10 mouse cellular contexts compared by ENCODE assay signal in genomic region chr2:30242509-30242908, GRCm38 (mm10). TPM values are rescaled to one million over a fixed set of nuclear protein-coding genes. Genes with fewer than 3 reads are reported as not detected.
DNase-seq lines count a peak whose midpoint lies in the region; ATAC-seq and TF ChIP-seq lines count a peak whose summit lies in the region.
"Had no signal": no experiment of that assay in that cellular context is flagged by ENCODE, and none has a peak within 500 bp of the region (broad histone marks: within the 10 kb centered on the region; RNA-seq: fewer than 3 reads in every experiment).

No protein-coding gene starts in this region.

- H3K4me1 ChIP-seq in testis, adult 2 months (ENCODE audit: control insufficient read depth, insufficient read depth, low read length): peaks cover 11% of the 10 kb centered on the region
- peaks cover 45% of the 10 kb centered on the region for H3K4me1 ChIP-seq in heart, postnatal 0 days (ENCODE audit: control insufficient read depth, insufficient read depth)
- H3K4me1 ChIP-seq in limb, embryonic 13.5 days: peaks cover 44% of the 10 kb centered on the region
- peaks cover 24% of the 10 kb centered on the region for H3K4me1 ChIP-seq in stomach, embryonic 15.5 days

- H3K9ac ChIP-seq in heart, postnatal 0 days (replicated peaks; ENCODE audit: low read depth, low read length): no peak overlapping the region
- H3K9ac ChIP-seq in limb, embryonic 13.5 days: 0 out of 2 replicates have a peak overlapping the region, but pooled peaks have one; percentile 43
- no peak overlapping the region for H3K9ac ChIP-seq in stomach, embryonic 15.5 days

- H3K4me2 ChIP-seq in heart, postnatal 0 days (ENCODE audit: low read depth, low read length): no peak overlapping the region
- H3K4me2 ChIP-seq in limb, embryonic 13.5 days (replicated peaks): no peak overlapping the region
- no peak overlapping the region for H3K4me2 ChIP-seq in stomach, embryonic 15.5 days

- no peaks in the 10 kb centered on the region; the same call in 1 of the 2 replicates for H3K36me3 ChIP-seq in testis, adult 2 months (ENCODE audit: control insufficient read depth, insufficient read depth, low read length)
- H3K36me3 ChIP-seq in heart, postnatal 0 days (replicated peaks; ENCODE audit: control insufficient read depth, insufficient read depth, low read length): peaks cover 41% of the 10 kb centered on the region
- peaks cover 64% of the 10 kb centered on the region for H3K36me3 ChIP-seq in limb, embryonic 13.5 days
- peaks cover 19% of the 10 kb centered on the region for H3K36me3 ChIP-seq in stomach, embryonic 15.5 days

- no peaks in the 10 kb centered on the region for H3K27me3 ChIP-seq in testis, adult 2 months (ENCODE audit: control insufficient read depth, insufficient read depth, low read length)
- no peaks in the 10 kb centered on the region for H3K27me3 ChIP-seq in heart, postnatal 0 days (ENCODE audit: control insufficient read depth, insufficient read depth, low read length)
- no peaks in the 10 kb centered on the region for H3K27me3 ChIP-seq in limb, embryonic 13.5 days
- H3K27me3 ChIP-seq in stomach, embryonic 15.5 days (replicated peaks): no peaks in the 10 kb centered on the region

- no peaks in the 10 kb centered on the region for H3K9me3 ChIP-seq in heart, postnatal 0 days (replicated peaks; ENCODE audit: control insufficient read depth, low read length)
- H3K9me3 ChIP-seq in limb, embryonic 13.5 days: no peaks in the 10 kb centered on the region
- H3K9me3 ChIP-seq in stomach, embryonic 15.5 days: no peaks in the 10 kb centered on the region

- no peak for TF ChIP-seq CTCF in testis, adult 2 months (IDR thresholded peaks at IDR 0.05; ENCODE audit: control insufficient read depth, insufficient read depth, insufficient replicate concordance, low read depth, low read length)
- no peak for TF ChIP-seq CTCF in heart, postnatal 0 days (IDR thresholded peaks at IDR 0.05; ENCODE audit: low read depth)

- peak; percentile 58 for ATAC-seq in heart, postnatal 0 days (ENCODE audit: insufficient read depth, low read depth)
- ATAC-seq in limb, embryonic 13.5 days (ENCODE audit: low FRiP score, low read depth): no peak
- no peak for ATAC-seq in stomach, embryonic 15.5 days (ENCODE audit: insufficient read depth, low FRiP score, low read depth)

- TF ChIP-seq EP300 in heart, postnatal 0 days (IDR thresholded peaks at IDR 0.05; ENCODE audit: low read depth): peak; percentile 89

- 25% methylated on average over 4 of the region's 4 CpGs for WGBS in heart, postnatal 0 days
- 41% methylated on average over 4 of the region's 4 CpGs for WGBS in limb, embryonic 13.5 days
- WGBS in stomach, embryonic 15.5 days: 49% methylated on average over 4 of the region's 4 CpGs

- no peak for DNase-seq in testis, postnatal 10 days (ENCODE audit: low spot score)
- peak; percentile 56 to 74 for DNase-seq in cerebellum, postnatal 14 days
- DNase-seq in heart, postnatal 0 days (ENCODE audit: low spot score): peak; percentile 89
- DNase-seq in frontal cortex, adult 2 months (ENCODE audit: extremely low spot score in 1 of 2, low spot score in 1 of 2): no peak
- DNase-seq in c-Kit-positive CD71-positive TER-119-positive erythroid progenitor cells, embryonic 14.5 days (ENCODE audit: low spot score): no peak

- no peak for TF ChIP-seq POLR2A in testis, adult 2 months (IDR thresholded peaks at IDR 0.05; ENCODE audit: control insufficient read depth, low read depth, low read length)

- peak overlapping the region; percentile 6; the same call in 1 of the 2 replicates for H3K4me3 ChIP-seq in testis, adult 2 months (ENCODE audit: control insufficient read depth, low read depth, low read length)
- no peak overlapping the region for H3K4me3 ChIP-seq in heart, postnatal 0 days (ENCODE audit: low read depth, low read length)
- no peak overlapping the region for H3K4me3 ChIP-seq in limb, embryonic 13.5 days
- no peak overlapping the region for H3K4me3 ChIP-seq in stomach, embryonic 15.5 days (replicated peaks)
- H3K4me3 ChIP-seq: myocyte had no signal

- H3K27ac ChIP-seq in testis, adult 2 months (ENCODE audit: control insufficient read depth, insufficient read depth, low read depth, low read length): no peak overlapping the region
- peak overlapping the region; percentile 85 for H3K27ac ChIP-seq in heart, postnatal 0 days (ENCODE audit: low read depth)
- H3K27ac ChIP-seq in limb, embryonic 13.5 days: no peak overlapping the region
- H3K27ac ChIP-seq in stomach, embryonic 15.5 days: peak overlapping the region; percentile 44; the same call in 1 of the 2 replicates

RNA-seq across cellular contexts. Expression of gene Gm28035, which starts 2.1 kb away (rescaled TPM):
- 0.76 and 0.98 TPM in 2 replicates for polyA plus RNA-seq in testis, adult 2 months (2012; rRNA removed)
- 13.9 TPM in 1 of 2 replicates, not detected in the other for total RNA-seq in heart, postnatal 0 days (2014; rRNA removed; ENCODE audit: low replicate concordance)
- polyA plus RNA-seq in heart, postnatal 0 days (2015; fragmentation: Nextera tagmentation; extraction: Ambion mirVana): 0.10 and 0.12 TPM in 2 replicates
- polyA plus RNA-seq in limb, embryonic 13.5 days (2015; fragmentation: Nextera tagmentation; extraction: Ambion mirVana): 0.22 TPM in 1 of 2 replicates, not detected in the other
- 0.22 and 0.35 TPM in 2 replicates for polyA plus RNA-seq in stomach, embryonic 15.5 days (2015; fragmentation: Nextera tagmentation; extraction: Ambion mirVana)
- 22.6 and 24.8 TPM in 2 replicates for polyA plus RNA-seq in frontal cortex, adult 2 months (2012; rRNA removed)
- total RNA-seq: common myeloid progenitor, adult 5-6 weeks had no signal

RNA-seq across cellular contexts. Expression of gene Lrrc8a, which starts 5.0 kb away (rescaled TPM):
- polyA plus RNA-seq in testis, adult 2 months (2012; rRNA removed): 8.8 TPM in 2 replicates
- 50.8 and 66.2 TPM in 2 replicates for total RNA-seq in heart, postnatal 0 days (2014; rRNA removed; ENCODE audit: low replicate concordance)
- polyA plus RNA-seq in heart, postnatal 0 days (2015; fragmentation: Nextera tagmentation; extraction: Ambion mirVana): 43.5 and 46.4 TPM in 2 replicates
- 49.1 and 51.6 TPM in 2 replicates for polyA plus RNA-seq in limb, embryonic 13.5 days (2015; fragmentation: Nextera tagmentation; extraction: Ambion mirVana)
- 37.2 and 37.6 TPM in 2 replicates for polyA plus RNA-seq in stomach, embryonic 15.5 days (2015; fragmentation: Nextera tagmentation; extraction: Ambion mirVana)
- polyA plus RNA-seq in frontal cortex, adult 2 months (2012; rRNA removed): 35.1 and 35.7 TPM in 2 replicates

RNA-seq across cellular contexts. Expression of gene Phyhd1, which starts 23.5 kb away (rescaled TPM):
- polyA plus RNA-seq in testis, adult 2 months (2012; rRNA removed): 1.8 and 3.0 TPM in 2 replicates
- 12.9 and 47.1 TPM in 2 replicates for total RNA-seq in heart, postnatal 0 days (2014; rRNA removed; ENCODE audit: low replicate concordance)
- polyA plus RNA-seq in heart, postnatal 0 days (2015; fragmentation: Nextera tagmentation; extraction: Ambion mirVana): 14.7 and 15.9 TPM in 2 replicates
- 4.1 and 4.5 TPM in 2 replicates for polyA plus RNA-seq in limb, embryonic 13.5 days (2015; fragmentation: Nextera tagmentation; extraction: Ambion mirVana)
- polyA plus RNA-seq in stomach, embryonic 15.5 days (2015; fragmentation: Nextera tagmentation; extraction: Ambion mirVana): 13.1 and 14.2 TPM in 2 replicates
- polyA plus RNA-seq in frontal cortex, adult 2 months (2012; rRNA removed): 33.8 and 34.0 TPM in 2 replicates

RNA-seq across cellular contexts. Expression of gene Kyat1, which starts 36.9 kb away (rescaled TPM):
- polyA plus RNA-seq in testis, adult 2 months (2012; rRNA removed): 16.0 and 16.4 TPM in 2 replicates
- total RNA-seq in heart, postnatal 0 days (2014; rRNA removed; ENCODE audit: low replicate concordance): 76.8 and 81.2 TPM in 2 replicates
- 50.7 and 51.7 TPM in 2 replicates for polyA plus RNA-seq in heart, postnatal 0 days (2015; fragmentation: Nextera tagmentation; extraction: Ambion mirVana)
- polyA plus RNA-seq in limb, embryonic 13.5 days (2015; fragmentation: Nextera tagmentation; extraction: Ambion mirVana): 7.8 and 8.1 TPM in 2 replicates
- 16.2 and 17.4 TPM in 2 replicates for polyA plus RNA-seq in stomach, embryonic 15.5 days (2015; fragmentation: Nextera tagmentation; extraction: Ambion mirVana)
- polyA plus RNA-seq in frontal cortex, adult 2 months (2012; rRNA removed): 26.8 and 29.8 TPM in 2 replicates

RNA-seq across cellular contexts. Expression of gene Gm28038, which starts 38.3 kb away (rescaled TPM):
- not detected in 2 replicates for polyA plus RNA-seq in testis, adult 2 months (2012; rRNA removed)
- not detected in 2 replicates for total RNA-seq in heart, postnatal 0 days (2014; rRNA removed; ENCODE audit: low replicate concordance)
- polyA plus RNA-seq in heart, postnatal 0 days (2015; fragmentation: Nextera tagmentation; extraction: Ambion mirVana): not detected in 2 replicates
- not detected in 2 replicates for polyA plus RNA-seq in limb, embryonic 13.5 days (2015; fragmentation: Nextera tagmentation; extraction: Ambion mirVana)
- not detected in 2 replicates for polyA plus RNA-seq in stomach, embryonic 15.5 days (2015; fragmentation: Nextera tagmentation; extraction: Ambion mirVana)
- not detected in 2 replicates for polyA plus RNA-seq in frontal cortex, adult 2 months (2012; rRNA removed)
- total RNA-seq: common myeloid progenitor, adult 5-6 weeks had no signal
- polyA plus RNA-seq: myocyte had no signal

Comparison
In these comparisons a context has a peak if more than half of its experiments do, and no peak if none do; other contexts are left out.
1. H3K27ac ChIP-seq: peak in heart, postnatal 0 days (single experiment) and stomach, embryonic 15.5 days (single experiment); none in testis, adult 2 months (single experiment) and limb, embryonic 13.5 days (single experiment).
2. DNase-seq: peak in cerebellum, postnatal 14 days (2 of 2) and heart, postnatal 0 days (single experiment); none in testis, postnatal 10 days (single experiment), frontal cortex, adult 2 months (0 of 2) and c-Kit-positive CD71-positive TER-119-positive erythroid progenitor cells, embryonic 14.5 days (single experiment).
3. RNA of gene Gm28035, which starts 2.1 kb away (polyA plus RNA-seq): 22.6 to 24.8 TPM in frontal cortex, adult 2 months; 0.76 to 0.98 TPM in testis, adult 2 months, 0.22 to 0.35 TPM in stomach, embryonic 15.5 days, 0.22 TPM in limb, embryonic 13.5 days and 0.10 to 0.12 TPM in heart, postnatal 0 days; every median in the first group is over 10 times any median in the second.